Mouse (Mus musculus) CH12.LX (cell line): ENCODE data around the gene Gm13278. TPM values are rescaled to one million over a fixed set of nuclear protein-coding genes. Genes with fewer than 3 reads are reported as not detected.
"Not testable (repeated sequence)": the region's sequence is repeated elsewhere in the genome, so short reads cannot be mapped to it uniquely, and the experiment has no call there.

Experiments used
- DNase-seq: peaks from one replicate; pipeline ENCODE4 v3.0.0-alpha.2; 2013; ENCODE audit errors: extremely low read depth
- H3K27ac ChIP-seq: 2 replicates; pipeline ENCODE4 v1.5.1; 2012; ENCODE audit warnings: low read depth, mild to moderate bottlenecking, control low read depth, moderate library complexity; ENCODE audit not compliant: insufficient read depth
- H3K27me3 ChIP-seq: replicated peaks from 2 replicates; pipeline ENCODE3; 2012; ENCODE audit warnings: inconsistent platforms
- H3K36me3 ChIP-seq, 2 experiments: replicated peaks in 1 of 2; 2 replicates each; pipeline versions ENCODE3 to v1.6.1; 2012; ENCODE audit warnings: inconsistent platforms in 1 of 2, low read length in 1 of 2, mild to moderate bottlenecking in 1 of 2, mixed read lengths in 1 of 2, moderate library complexity in 1 of 2; ENCODE audit not compliant: control insufficient read depth in 1 of 2, insufficient read depth in 1 of 2
- H3K4me1 ChIP-seq, 2 experiments: 2 replicates each; pipeline ENCODE4 v1.6.1; 2012; ENCODE audit warnings: inconsistent platforms in 1 of 2, moderate library complexity in 1 of 2; ENCODE audit not compliant: insufficient read depth in 2 of 2, control insufficient read depth in 1 of 2
- H3K4me2 ChIP-seq: 2 replicates; pipeline ENCODE4 v1.6.1; 2012; ENCODE audit warnings: low read depth, mild to moderate bottlenecking, control low read depth; ENCODE audit not compliant: poor library complexity, insufficient read depth, severe bottlenecking
- H3K4me3 ChIP-seq, 3 experiments: fragments of 150-350 bp in 1 of 3; sonication (generic) in 1 of 3; replicated peaks in 1 of 3; 2 replicates each; pipeline versions ENCODE3 to v1.5.1; 2011 to 2012; ENCODE audit warnings: low read depth in 2 of 3, low read length in 2 of 3, mild to moderate bottlenecking in 2 of 3, moderate library complexity in 2 of 3, control low read depth in 1 of 3, improper control_type of control experiment in 1 of 3, inconsistent platforms in 1 of 3, mixed read lengths in 1 of 3; ENCODE audit not compliant: poor library complexity in 1 of 3
- H3K79me2 ChIP-seq: replicated peaks from 2 replicates; pipeline ENCODE4 v1.6.1; 2012; ENCODE audit warnings: mild to moderate bottlenecking, moderate library complexity; ENCODE audit not compliant: control insufficient read depth, poor library complexity, insufficient read depth, severe bottlenecking; ENCODE audit errors: extremely low read depth
- H3K9ac ChIP-seq: 2 replicates; pipeline ENCODE4 v1.6.1; 2012; ENCODE audit warnings: low read depth, mild to moderate bottlenecking, control low read depth, moderate library complexity; ENCODE audit not compliant: insufficient read depth
- H3K9me3 ChIP-seq: replicated peaks from 2 replicates; pipeline ENCODE3; 2012; ENCODE audit warnings: low read length, inconsistent platforms, mixed read lengths
- BHLHE40 ChIP-seq: IDR thresholded peaks from 2 replicates; pipeline ENCODE4 v1.6.1; 2011; ENCODE audit warnings: mild to moderate bottlenecking, low read depth, low read length, improper control_type of control experiment
- CTCF ChIP-seq, 2 experiments: IDR thresholded peaks in 1 of 2; conservative IDR thresholded peaks in 1 of 2; 2 replicates each; pipeline ENCODE4 v1.5.1; 2011 to 2012; ENCODE audit warnings: low read depth in 2 of 2, low read length in 2 of 2, improper control_type of control experiment in 1 of 2, inconsistent platforms in 1 of 2, mild to moderate bottlenecking in 1 of 2, moderate library complexity in 1 of 2
- ELF1 ChIP-seq: IDR thresholded peaks from 2 replicates; pipeline ENCODE4 v1.6.1; 2014; ENCODE audit warnings: low read depth, mild to moderate bottlenecking, inconsistent platforms, low read length, improper control_type of control experiment
- MEF2A ChIP-seq: IDR thresholded peaks from 2 replicates; pipeline ENCODE4 v1.6.1; 2014; ENCODE audit warnings: low read depth, mild to moderate bottlenecking, inconsistent platforms, low read length, improper control_type of control experiment, borderline replicate concordance
- MXI1 ChIP-seq: IDR thresholded peaks from 2 replicates; pipeline ENCODE4 v1.6.1; 2011; ENCODE audit warnings: mild to moderate bottlenecking, low read depth, low read length, improper control_type of control experiment
- POLR2A ChIP-seq: IDR thresholded peaks from 2 replicates; pipeline ENCODE4 v1.6.1; 2011; ENCODE audit warnings: low read depth, mild to moderate bottlenecking, improper control_type of control experiment, low read length
- RAD21 ChIP-seq: IDR thresholded peaks from 2 replicates; pipeline ENCODE4 v1.6.1; 2011; ENCODE audit warnings: low read depth, mild to moderate bottlenecking, low read length, improper control_type of control experiment, moderate library complexity
- SIN3A ChIP-seq: IDR thresholded peaks from 2 replicates; pipeline ENCODE4 v1.6.1; 2012; ENCODE audit warnings: low read length, improper control_type of control experiment, inconsistent platforms
- SMC3 ChIP-seq: IDR thresholded peaks from 2 replicates; pipeline ENCODE4 v1.6.1; 2011; ENCODE audit warnings: low read depth, low read length, improper control_type of control experiment
- ZMIZ1 ChIP-seq: IDR thresholded peaks from 2 replicates; pipeline ENCODE4 v1.6.1; 2012; ENCODE audit warnings: low read depth, mild to moderate bottlenecking, inconsistent platforms, low read length, improper control_type of control experiment
- dilution Hi-C: fragments of 300-500 bp; cut with MboI; formaldehyde crosslinking; loops from 2 replicates; pipeline ENCODE4 v1.14.3; 2020; ENCODE audit warnings: low sequenced_read_pairs; ENCODE audit not compliant: extremely low pct_unique_long_range_greater_than_20kb, extremely low pct_ligation_motif_present
- in situ Hi-C: fragments of 300-500 bp; cut with MboI; formaldehyde crosslinking; loops from 3 replicates; pipeline ENCODE4 v1.14.3; 2019; ENCODE audit warnings: low sequenced_read_pairs, low pct_ligation_motif_present, low pct_unique_long_range_greater_than_20kb, mixed read lengths
- polyA plus RNA-seq: library from polyadenylated mRNA; unstranded; fragments of >175 nt; gene quantifications from 2 replicates; pipeline ENCODE4 v1.2.1, GENCODE M21; 2012; ENCODE audit warnings: low read depth; ENCODE audit not compliant: insufficient read length
- total RNA-seq, 2 experiments: library from RNA; depleted of rRNA; stranded (reverse); fragments of 300-350 nt in 1 of 2; fragments of >200 nt in 1 of 2; gene quantifications; 2 replicates each; pipeline ENCODE4 v1.2.3; 2012 to 2014

Gene Gm13278
- total and polyA plus RNA-seq, 3 experiments: not detected

DNA sequence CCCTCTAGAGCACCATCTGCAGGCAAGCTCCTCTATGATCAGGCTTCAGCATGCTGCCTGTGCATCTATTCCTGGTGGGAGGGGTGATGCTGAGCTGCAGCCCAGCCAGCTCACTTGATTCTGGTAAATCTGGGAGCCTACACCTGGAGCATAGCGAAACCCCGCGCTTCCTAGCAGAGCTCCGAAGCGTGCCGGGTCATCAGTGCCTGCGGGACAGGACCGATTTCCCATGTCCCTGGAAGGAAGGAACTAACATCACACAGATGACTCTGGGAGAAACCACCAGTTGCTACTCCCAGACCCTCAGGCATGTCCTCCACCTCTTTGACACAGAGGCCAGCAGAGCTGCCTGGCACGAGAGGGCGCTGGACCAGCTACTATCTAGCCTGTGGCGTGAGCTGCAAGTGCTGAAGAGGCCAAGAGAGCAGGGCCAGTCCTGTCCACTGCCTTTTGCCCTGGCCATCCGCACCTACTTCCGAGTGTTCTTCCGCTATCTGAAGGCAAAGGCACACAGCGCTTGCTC, 36.5 kb upstream of the Gm13278 start, which contains the start of gene Gm13271:
Gene Gm13271 (plus strand): TSS at position 51 of the 523 bp plus-strand sequence.
- H3K4me1 ChIP-seq, DNase-seq, H3K4me3 ChIP-seq, in situ Hi-C loops, H3K36me3 ChIP-seq, H3K9me3 ChIP-seq, H3K9ac ChIP-seq, H3K79me2 ChIP-seq, H3K27ac ChIP-seq, dilution Hi-C loops, H3K4me2 ChIP-seq: not testable (repeated sequence)
- H3K27me3 ChIP-seq: peaks cover 17% of the 10 kb centered on the region
- TF ChIP-seq SMC3 (peak; percentile 6; the same call in 1 of the 2 replicates), CTCF (conservative IDR thresholded peaks at IDR 0.05 in 1 of 2, IDR thresholded peaks at IDR 0.05 in 1 of 2; ENCODE audit: low read depth in 2 of 2, low read length in 2 of 2) (peak in 1 of 2 experiments; percentile 29; a peak in 2 of 4 replicates)

DNA sequence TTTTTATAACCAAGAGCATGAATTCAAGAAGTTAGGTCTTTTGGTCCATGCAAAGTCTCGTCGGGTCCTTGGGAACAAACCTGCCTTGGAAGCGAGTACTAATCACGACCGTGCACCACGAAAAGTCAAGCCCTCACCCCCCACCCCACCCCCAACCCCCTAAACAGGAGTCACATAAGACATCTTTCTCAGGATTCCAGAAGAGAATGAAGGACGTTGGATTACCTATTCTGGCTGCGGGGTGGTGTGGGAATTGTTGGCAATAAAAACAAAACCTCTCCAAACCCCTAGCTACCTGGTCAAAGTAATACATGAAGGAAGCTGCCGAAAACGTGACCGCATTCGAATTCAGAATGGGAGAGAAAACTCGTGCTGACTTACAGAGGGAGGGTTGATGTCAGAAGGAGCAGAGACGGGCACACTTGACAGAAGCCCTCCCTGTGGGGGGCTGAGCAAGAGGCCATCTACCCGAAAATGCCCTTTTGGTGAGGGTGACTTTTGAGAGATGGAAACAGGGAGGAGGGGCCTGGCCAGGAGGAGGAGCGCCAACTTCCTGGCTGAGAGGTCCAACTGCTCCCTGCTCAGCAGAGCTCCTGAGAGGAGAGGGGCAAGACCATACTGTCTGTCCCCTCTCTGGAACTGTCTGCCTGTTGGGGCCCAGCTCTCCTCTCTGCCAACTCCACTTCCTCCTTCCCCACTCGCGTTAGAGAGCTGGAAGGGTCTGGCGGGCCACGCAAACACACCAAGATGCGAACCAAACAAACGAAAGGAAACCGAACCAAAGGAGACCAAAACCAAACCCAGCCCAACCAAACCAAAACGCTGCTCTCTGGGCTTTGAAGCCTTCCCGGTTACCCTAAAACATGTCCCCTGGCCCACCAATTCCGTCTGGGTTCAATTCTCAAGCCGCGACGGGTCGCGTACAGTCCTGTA, 34.5 kb upstream of the Gm13278 start:
- dilution Hi-C loops, in situ Hi-C loops, H3K4me1 ChIP-seq: not testable (repeated sequence)
- H3K27ac ChIP-seq: peak overlapping the region; percentile 53
- H3K4me2 ChIP-seq: peak overlapping the region; percentile 96
- peaks cover 14% of the 10 kb centered on the region for H3K27me3 ChIP-seq
- H3K9ac ChIP-seq: peak overlapping the region; percentile 78; the same call in 1 of the 2 replicates
- 0 out of 2 replicates have a peak, but pooled peaks have one; percentile 35 for TF ChIP-seq SIN3A
- TF ChIP-seq POLR2A: peak; percentile 39; the same call in 1 of the 2 replicates
- peak; percentile 26; the same call in 1 of the 2 replicates for TF ChIP-seq ZMIZ1
- peak; percentile 48 for TF ChIP-seq BHLHE40
- TF ChIP-seq, all 38 proteins: peak for 4; not testable (repeated sequence) for 34
- not testable (repeated sequence) for H3K79me2 ChIP-seq, H3K36me3 ChIP-seq, H3K9me3 ChIP-seq
- H3K4me3 ChIP-seq: peak overlapping the region; percentile 51 to 63 (median 59)
- peak; percentile 13 for DNase-seq

DNA sequence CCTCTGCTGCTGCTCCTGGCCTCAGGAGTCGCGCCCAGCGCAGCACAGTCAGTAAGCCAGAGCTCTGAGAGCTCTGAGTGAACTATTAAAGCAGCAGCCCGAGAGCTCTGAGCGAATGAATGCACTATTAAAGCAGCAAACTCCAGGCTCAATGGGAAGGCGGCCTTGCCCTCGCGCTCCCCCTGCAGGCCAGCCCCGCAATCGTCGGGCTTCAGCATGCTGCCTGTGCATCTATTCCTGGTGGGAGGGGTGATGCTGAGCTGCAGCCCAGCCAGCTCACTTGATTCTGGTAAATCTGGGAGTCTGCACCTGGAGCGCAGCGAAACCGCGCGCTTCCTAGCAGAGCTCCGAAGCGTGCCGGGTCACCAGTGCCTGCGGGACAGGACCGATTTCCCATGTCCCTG, 33.7 kb upstream of the Gm13278 start:
- DNase-seq: peak; percentile 85
- H3K36me3 ChIP-seq, H3K4me2 ChIP-seq, H3K9me3 ChIP-seq, H3K79me2 ChIP-seq, dilution Hi-C loops, in situ Hi-C loops, H3K9ac ChIP-seq, H3K4me1 ChIP-seq: not testable (repeated sequence)
- TF ChIP-seq MXI1: 0 out of 2 replicates have a peak, but pooled peaks have one; percentile 28
- TF ChIP-seq SMC3: peak; percentile 13; the same call in 1 of the 2 replicates
- peak; percentile 26 to 60; a peak in 2 of 4 replicates for TF ChIP-seq CTCF (conservative IDR thresholded peaks at IDR 0.05 in 1 of 2, IDR thresholded peaks at IDR 0.05 in 1 of 2; ENCODE audit: low read depth in 2 of 2, low read length in 2 of 2)
- TF ChIP-seq RAD21: peak; percentile 6
- TF ChIP-seq ELF1: peak; percentile 10; the same call in 1 of the 2 replicates
- 0 out of 2 replicates have a peak, but pooled peaks have one; percentile 20 for TF ChIP-seq MEF2A
- Histone ChIP-seq H3K27me3 (peaks cover 14% of the 10 kb centered on the region), H3K27ac (peak overlapping the region; percentile 53; the same call in 1 of the 2 replicates), H3K4me3 (peak overlapping the region in 2 of 3 experiments; percentile 25 to 63)

DNA sequence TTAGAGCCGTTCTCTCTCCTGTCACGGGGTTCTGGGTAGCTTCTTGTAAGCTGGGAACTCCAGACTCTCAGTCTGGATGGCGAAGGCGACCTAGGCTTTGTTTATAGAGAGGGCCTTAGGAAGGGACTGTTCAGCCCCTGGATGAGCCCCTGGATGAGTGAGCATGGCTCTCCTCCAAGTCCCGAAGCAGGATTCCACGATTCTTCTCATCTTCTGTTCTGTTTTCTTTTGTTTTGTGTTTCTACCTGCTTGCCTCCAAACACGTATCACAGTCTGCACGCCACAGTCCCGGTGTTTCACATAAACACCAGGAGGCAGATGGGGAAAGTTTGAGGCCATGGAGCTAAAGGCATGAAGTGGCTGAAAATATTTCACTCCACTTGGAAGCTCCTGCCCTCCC, 32.6 kb upstream of the Gm13278 start:
- H3K9me3 ChIP-seq, H3K4me1 ChIP-seq, H3K79me2 ChIP-seq, in situ Hi-C loops, dilution Hi-C loops, H3K4me2 ChIP-seq, H3K9ac ChIP-seq, H3K36me3 ChIP-seq, H3K27ac ChIP-seq, H3K4me3 ChIP-seq, DNase-seq: not testable (repeated sequence)
- peaks cover 14% of the 10 kb centered on the region for H3K27me3 ChIP-seq
